Mouse (Mus musculus) liver, embryonic 11.5 days (tissue): ENCODE results near the gene D10Wsu102e. TPM values are rescaled to one million over a fixed set of nuclear protein-coding genes. Genes with fewer than 3 reads are reported as not detected.

ENCODE experiments used
- ATAC-seq: fragments of 200-750 bp; cut with Nextera tagmentation; replicated peaks from 2 replicates; pipeline ENCODE4 v1.8.0; 2017; ENCODE audit warnings: moderate number of reproducible peaks, mild to moderate bottlenecking, moderate TSS enrichment, moderate library complexity; ENCODE audit not compliant: low FRiP score
- DNase-seq: peaks from one replicate; pipeline ENCODE4 v3.0.0-alpha.2; 2017; ENCODE audit warnings: low spot score
- H3K27ac ChIP-seq: fragments of 300-500 bp; sonication (generic); 2 replicates; pipeline ENCODE4 v1.5.1; 2014; ENCODE audit warnings: mild to moderate bottlenecking, low read depth, low read length, control low read depth
- H3K27me3 ChIP-seq: fragments of 300-500 bp; sonication (generic); replicated peaks from 2 replicates; pipeline ENCODE4 v1.6.1; 2014; ENCODE audit warnings: low read length, mixed read lengths; ENCODE audit not compliant: control insufficient read depth, insufficient read depth
- H3K36me3 ChIP-seq: fragments of 300-500 bp; sonication (generic); 2 replicates; pipeline ENCODE4 v1.6.1; 2014; ENCODE audit warnings: mild to moderate bottlenecking, low read length, moderate library complexity, mixed read lengths; ENCODE audit not compliant: control insufficient read depth, insufficient read depth
- H3K4me1 ChIP-seq: fragments of 300-500 bp; sonication (generic); replicated peaks from 2 replicates; pipeline ENCODE4 v1.6.1; 2014; ENCODE audit warnings: low read length, mixed read lengths; ENCODE audit not compliant: control insufficient read depth, insufficient read depth
- H3K4me2 ChIP-seq: fragments of 300-500 bp; sonication (generic); 2 replicates; pipeline ENCODE4 v1.6.1; 2014; ENCODE audit warnings: mild to moderate bottlenecking, control low read depth, moderate library complexity
- H3K4me3 ChIP-seq: fragments of 300-500 bp; sonication (generic); 2 replicates; pipeline ENCODE4 v1.5.1; 2014; ENCODE audit warnings: low read depth, low read length, control low read depth
- H3K9ac ChIP-seq: fragments of 300-500 bp; sonication (generic); 2 replicates; pipeline ENCODE4 v1.6.1; 2014; ENCODE audit warnings: low read depth, low read length, control low read depth
- H3K9me3 ChIP-seq: fragments of 300-500 bp; sonication (generic); 2 replicates; pipeline ENCODE4 v1.6.1; 2016; ENCODE audit warnings: low read length, inconsistent platforms, mixed read lengths; ENCODE audit not compliant: control insufficient read depth
- WGBS: fragments of 180-500 bp; shearing (Covaris S2); extraction: QIAGEN DNeasy Blood & Tissue Kit; methylation state at CpG from one replicate; pipeline ENCODE4 v1.1.7; 2014; 5-methylcytosine and 5-hydroxymethylcytosine counted together
- polyA plus RNA-seq: library from polyadenylated mRNA; unstranded; fragments of >200 nt; fragmentation: Nextera tagmentation; extraction: Ambion mirVana; gene quantifications from 2 replicates; pipeline ENCODE4 v1.2.1, GENCODE M21; 2014

D10Wsu102e gene
- 0.79 and 0.81 TPM in 2 replicates for polyA plus RNA-seq

DNA sequence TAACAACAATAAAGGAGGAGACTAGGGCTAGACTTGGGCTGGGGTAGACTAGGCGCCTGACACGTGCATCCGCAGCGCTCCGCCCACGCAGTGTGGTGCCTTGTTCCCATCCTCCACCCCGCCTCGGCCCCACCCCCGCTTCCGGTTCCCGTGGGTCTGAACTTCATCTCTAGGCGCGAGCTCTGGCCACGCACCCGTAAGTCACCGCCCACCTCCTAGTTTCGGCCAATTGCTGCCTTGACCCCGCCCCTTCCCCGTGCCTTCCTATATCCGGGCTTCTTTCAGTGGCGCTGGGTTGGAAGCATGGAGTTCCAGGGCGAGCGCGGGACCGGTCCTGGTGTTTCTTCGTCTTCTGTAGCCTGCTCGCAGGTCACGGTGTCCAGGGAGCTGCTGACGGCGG, at the start of gene D10Wsu102e:
D10Wsu102e (plus strand) TSS at position 266 of the 400 bp plus-strand sequence.
- Histone ChIP-seq H3K4me1 (peaks cover 26% of the 10 kb centered on the region), H3K27ac (peak within 1 kb of the TSS; percentile 44; the same call in 1 of the 2 replicates), H3K4me3 (peak within 1 kb of the TSS; percentile 79), H3K27me3 (no peaks in the 10 kb centered on the region), H3K36me3 (peaks cover 21% of the 10 kb centered on the region), H3K9ac (peak within 1 kb of the TSS; percentile 78), H3K4me2 (peak within 1 kb of the TSS; percentile 72), H3K9me3 (no peaks in the 10 kb centered on the region)
- DNase-seq (peak; percentile 94), ATAC-seq (peak; percentile 94)
- WGBS = 0% methylated on average over 30 of the region's 30 CpGs

- H3K36me3 ChIP-seq = no peaks in the 10 kb centered on the region
- H3K4me3 ChIP-seq = no peak overlapping the region
- WGBS = 80% methylated on average over 7 of the region's 7 CpGs
- H3K4me2 ChIP-seq = no peak overlapping the region
- no peaks in the 10 kb centered on the region for H3K9me3 ChIP-seq
- H3K4me1 ChIP-seq = no peaks in the 10 kb centered on the region; the same call in 1 of the 2 replicates
- H3K27me3 ChIP-seq = no peaks in the 10 kb centered on the region
- no peak overlapping the region for H3K9ac ChIP-seq
- ATAC-seq (no peak), DNase-seq (no peak)
- no peak overlapping the region for H3K27ac ChIP-seq
Observed at GRCm38 (mm10) chr10:83310356-83310755, 49.7 kb upstream of the D10Wsu102e start.

GRCm38 (mm10) chr10:83313033-83313432, 47.0 kb upstream of the D10Wsu102e start:
- no peak overlapping the region for H3K4me2 ChIP-seq
- peak; percentile 47; the same call in 1 of the 2 replicates for ATAC-seq
- no peak overlapping the region for H3K4me3 ChIP-seq
- no peak overlapping the region for H3K27ac ChIP-seq
- H3K27me3 ChIP-seq = no peaks in the 10 kb centered on the region
- no peaks in the 10 kb centered on the region for H3K36me3 ChIP-seq
- DNase-seq = no peak
- H3K9me3 ChIP-seq = no peaks in the 10 kb centered on the region
- H3K9ac ChIP-seq = no peak overlapping the region
- no peaks in the 10 kb centered on the region; the same call in 1 of the 2 replicates for H3K4me1 ChIP-seq
- WGBS = 47% methylated on average over 5 of the region's 5 CpGs

DNA sequence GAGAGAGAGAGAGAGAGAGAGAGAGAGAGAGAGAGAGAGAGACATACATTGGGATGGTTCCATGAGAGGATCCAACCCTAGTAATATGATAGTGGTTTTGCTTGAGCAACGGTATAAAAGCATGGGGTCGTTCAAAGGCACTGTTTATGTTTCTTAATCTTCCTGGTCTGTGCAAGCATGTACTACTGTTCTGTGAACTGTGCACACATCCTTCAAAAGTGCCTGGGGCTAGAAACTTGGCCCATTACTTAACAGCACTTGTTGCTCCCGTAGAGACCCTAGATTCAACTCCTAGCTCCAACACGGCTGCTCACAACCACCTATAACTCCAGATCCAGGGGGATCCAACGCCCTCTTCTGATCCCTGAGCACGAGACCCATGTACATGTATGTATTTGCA, 39.6 kb upstream of the D10Wsu102e start:
- no peaks in the 10 kb centered on the region for H3K4me1 ChIP-seq
- no peak for DNase-seq
- no peaks in the 10 kb centered on the region for H3K9me3 ChIP-seq
- H3K4me3 ChIP-seq = no peak overlapping the region
- no peak overlapping the region for H3K4me2 ChIP-seq
- H3K27ac ChIP-seq = no peak overlapping the region
- H3K9ac ChIP-seq = no peak overlapping the region
- no peaks in the 10 kb centered on the region for H3K36me3 ChIP-seq
- WGBS = 79% methylated on average over 6 of the region's 6 CpGs
- ATAC-seq = no peak
- H3K27me3 ChIP-seq = no peaks in the 10 kb centered on the region

GRCm38 (mm10) chr10:83320870-83321269, 39.2 kb upstream of the D10Wsu102e start:
- Histone ChIP-seq H3K9me3 (no peaks in the 10 kb centered on the region), H3K36me3 (no peaks in the 10 kb centered on the region), H3K4me3 (no peak overlapping the region), H3K4me2 (no peak overlapping the region), H3K9ac (no peak overlapping the region), H3K27me3 (no peaks in the 10 kb centered on the region), H3K4me1 (no peaks in the 10 kb centered on the region), H3K27ac (no peak overlapping the region)
- WGBS = 84% methylated on average over 7 of the region's 7 CpGs
- ATAC-seq = no peak
- DNase-seq = no peak

DNA sequence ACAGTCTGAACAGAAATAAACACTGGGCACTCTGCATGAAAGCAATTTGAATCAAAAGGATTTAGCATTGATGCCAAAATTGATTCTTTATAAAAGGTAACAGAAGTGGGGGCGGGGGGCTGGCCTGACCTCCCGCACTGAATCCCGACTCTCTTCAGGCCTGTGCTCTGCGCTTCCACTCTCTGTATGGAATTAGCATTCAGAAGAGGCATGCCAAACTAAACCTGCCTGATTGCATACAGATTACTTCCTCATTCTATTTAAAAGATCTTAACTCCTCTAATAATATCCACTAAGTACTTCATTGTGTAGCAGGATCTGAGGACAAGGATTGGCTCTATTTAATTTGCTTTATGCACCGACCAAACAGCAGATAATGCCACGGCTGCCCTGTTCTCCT, 38.5 kb upstream of the D10Wsu102e start:
- H3K27ac ChIP-seq = no peak overlapping the region
- no peak for DNase-seq
- H3K9me3 ChIP-seq = no peaks in the 10 kb centered on the region
- H3K4me2 ChIP-seq = no peak overlapping the region
- H3K4me1 ChIP-seq = no peaks in the 10 kb centered on the region
- no peak overlapping the region for H3K9ac ChIP-seq
- no peak for ATAC-seq
- WGBS = 76% methylated on average over 6 of the region's 6 CpGs
- no peaks in the 10 kb centered on the region for H3K36me3 ChIP-seq
- no peak overlapping the region for H3K4me3 ChIP-seq
- H3K27me3 ChIP-seq = no peaks in the 10 kb centered on the region

DNA sequence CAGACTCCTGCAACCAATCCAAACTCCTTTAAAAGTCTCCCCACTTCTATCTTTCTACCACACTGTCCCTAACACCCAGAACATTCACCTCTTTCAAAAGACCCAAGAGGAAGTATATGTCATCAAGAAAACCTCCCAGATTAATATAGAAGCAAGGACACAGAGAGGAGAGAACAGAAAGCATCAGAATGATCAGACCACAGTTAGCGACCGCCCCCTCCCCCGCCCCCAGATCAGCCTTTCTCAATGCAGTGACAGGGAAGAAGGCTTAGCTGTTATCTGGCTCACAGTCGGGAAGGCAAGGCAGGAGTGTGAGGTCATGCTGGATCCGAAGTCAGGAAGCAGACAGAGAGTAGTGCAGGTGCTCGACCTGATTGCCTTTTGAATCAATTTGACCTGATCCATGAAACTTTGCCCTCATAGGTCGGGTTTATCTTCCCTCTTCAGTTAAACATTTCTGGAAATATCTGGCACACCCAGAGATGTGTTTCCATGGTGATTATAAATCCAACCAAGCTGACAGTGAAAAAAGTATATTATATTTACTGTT, 37.4 kb upstream of the D10Wsu102e start:
- H3K9me3 ChIP-seq = no peaks in the 10 kb centered on the region
- WGBS = 33% methylated on average over 7 of the region's 7 CpGs
- DNase-seq (no peak), ATAC-seq (no peak)
- no peak overlapping the region for H3K4me2 ChIP-seq
- H3K27me3 ChIP-seq = no peaks in the 10 kb centered on the region
- H3K9ac ChIP-seq = no peak overlapping the region
- H3K4me3 ChIP-seq = no peak overlapping the region
- no peaks in the 10 kb centered on the region for H3K36me3 ChIP-seq
- H3K27ac ChIP-seq = no peak overlapping the region
- no peaks in the 10 kb centered on the region for H3K4me1 ChIP-seq

DNA sequence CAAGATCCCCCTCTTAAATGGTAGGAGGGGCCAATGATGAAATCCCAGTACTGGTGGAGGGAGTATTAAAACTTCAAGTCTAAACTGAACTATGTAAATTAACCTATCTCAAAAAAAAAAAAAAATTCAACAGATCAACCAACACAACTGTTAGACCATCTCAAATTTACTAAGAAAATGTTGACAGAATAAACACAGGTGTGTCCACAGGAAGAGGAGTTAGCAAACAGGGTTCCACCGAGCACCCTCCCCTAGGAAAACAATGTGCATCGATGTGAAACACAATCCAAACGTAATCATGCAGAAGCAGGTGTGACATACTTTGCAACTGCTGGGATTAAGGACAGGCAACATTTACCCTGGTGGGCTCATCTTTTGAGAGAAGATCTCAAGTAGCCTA, 35.1 kb upstream of the D10Wsu102e start:
- Histone ChIP-seq H3K9ac (no peak overlapping the region), H3K4me1 (no peaks in the 10 kb centered on the region), H3K9me3 (no peaks in the 10 kb centered on the region), H3K36me3 (no peaks in the 10 kb centered on the region), H3K27me3 (no peaks in the 10 kb centered on the region), H3K27ac (no peak overlapping the region), H3K4me3 (no peak overlapping the region), H3K4me2 (no peak overlapping the region)
- ATAC-seq (no peak), DNase-seq (no peak)
- 77% methylated on average over 3 of the region's 3 CpGs for WGBS

DNA sequence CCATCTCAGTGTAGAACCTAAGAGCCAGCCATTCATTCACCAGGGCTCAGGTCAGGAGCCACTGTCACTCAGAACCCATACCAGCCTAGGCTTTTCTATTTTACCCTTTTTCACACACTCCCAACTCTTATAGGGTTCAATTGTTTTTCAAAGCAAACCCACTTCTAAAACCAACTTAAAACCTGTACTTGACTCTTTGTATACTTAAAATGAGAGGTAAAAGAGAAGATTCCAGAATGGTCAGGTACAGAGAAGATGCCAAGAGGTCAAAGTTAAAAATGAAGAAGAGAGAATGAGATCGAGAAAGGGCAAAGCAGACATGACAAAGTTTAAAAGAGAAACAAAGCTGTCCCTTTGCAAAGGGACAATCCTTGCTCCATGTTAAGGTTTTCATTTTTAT, 34.1 kb upstream of the D10Wsu102e start:
- DNase-seq (no peak), ATAC-seq (no peak)
- H3K27me3 ChIP-seq = no peaks in the 10 kb centered on the region
- H3K36me3 ChIP-seq = no peaks in the 10 kb centered on the region
- no peak overlapping the region for H3K27ac ChIP-seq
- 79% methylated on average over 1 of the region's 1 CpGs for WGBS
- H3K9ac ChIP-seq = no peak overlapping the region
- no peaks in the 10 kb centered on the region for H3K4me1 ChIP-seq
- H3K4me2 ChIP-seq = no peak overlapping the region
- H3K9me3 ChIP-seq = no peaks in the 10 kb centered on the region
- H3K4me3 ChIP-seq = no peak overlapping the region
